Mouse (Mus musculus) myocyte (in vitro differentiated cells): ENCODE results near the gene Nudt7. TPM values are rescaled to one million over a fixed set of nuclear protein-coding genes. Genes with fewer than 3 reads are reported as not detected.

Experiments
- H3K27me3 ChIP-seq: one replicate; pipeline ENCODE4 v1.6.1; 2011; ENCODE audit not compliant: control insufficient read depth, insufficient read depth, insufficient read length
- H3K36me3 ChIP-seq: one replicate; pipeline ENCODE4 v1.6.1; 2011; ENCODE audit not compliant: control insufficient read depth, insufficient read depth
- H3K4me2 ChIP-seq: one replicate; pipeline ENCODE4 v1.6.1; 2011; ENCODE audit warnings: low read depth, control low read depth
- H3K4me3 ChIP-seq: one replicate; pipeline ENCODE4 v1.5.1; 2011; ENCODE audit warnings: mild to moderate bottlenecking, control low read depth, moderate library complexity
- H3K79me2 ChIP-seq: one replicate; pipeline ENCODE4 v1.6.1; 2011; ENCODE audit not compliant: control insufficient read depth, insufficient read depth
- H3ac ChIP-seq: one replicate; pipeline ENCODE4 v1.6.1; 2011; ENCODE audit not compliant: control insufficient read depth, insufficient read length
- CEBPB ChIP-seq: IDR thresholded peaks from 2 replicates; pipeline ENCODE4 v1.6.1; 2011; ENCODE audit warnings: mild to moderate bottlenecking, moderate library complexity; ENCODE audit not compliant: poor library complexity, insufficient read depth, severe bottlenecking
- E2F4 ChIP-seq: IDR thresholded peaks from one replicate; pipeline ENCODE4 v1.6.1; 2011; ENCODE audit warnings: mild to moderate bottlenecking, control low read depth, moderate library complexity; ENCODE audit not compliant: insufficient read depth
- MAX ChIP-seq: IDR thresholded peaks from one replicate; pipeline ENCODE4 v1.6.1; 2011; ENCODE audit warnings: low read depth, mild to moderate bottlenecking, control low read depth
- MYOD1 ChIP-seq, 3 experiments: IDR thresholded peaks; one replicate each; pipeline ENCODE4 v1.6.1; 2011; ENCODE audit warnings: control low read depth in 2 of 3, low read depth in 2 of 3, mild to moderate bottlenecking in 2 of 3, moderate library complexity in 1 of 3; ENCODE audit not compliant: insufficient read length in 2 of 3, control insufficient read depth in 1 of 3
- MYOG ChIP-seq, 3 experiments: IDR thresholded peaks; one replicate each; pipeline ENCODE4 v1.6.1; 2011; ENCODE audit warnings: control low read depth in 2 of 3, low read depth in 2 of 3, mild to moderate bottlenecking in 2 of 3; ENCODE audit not compliant: insufficient read length in 2 of 3, control insufficient read depth in 1 of 3, insufficient read depth in 1 of 3
- POLR2A ChIP-seq: IDR thresholded peaks from one replicate; pipeline ENCODE4 v1.6.1; 2011; ENCODE audit warnings: low read depth, mild to moderate bottlenecking, control low read depth, moderate library complexity; ENCODE audit not compliant: insufficient read length
- POLR2AphosphoS2 ChIP-seq: IDR thresholded peaks from one replicate; pipeline ENCODE4 v1.6.1; 2011; ENCODE audit warnings: low read depth, control low read depth; ENCODE audit not compliant: insufficient read length
- REST ChIP-seq: IDR thresholded peaks from one replicate; pipeline ENCODE4 v1.6.1; 2011; ENCODE audit warnings: mild to moderate bottlenecking, control low read depth, moderate library complexity; ENCODE audit not compliant: insufficient read depth, insufficient read length
- SRF ChIP-seq: IDR thresholded peaks from one replicate; pipeline ENCODE4 v1.6.1; 2011; ENCODE audit warnings: low read depth; ENCODE audit not compliant: control insufficient read depth, insufficient read length
- TCF12 ChIP-seq: IDR thresholded peaks from one replicate; pipeline ENCODE4 v1.6.1; 2011; ENCODE audit warnings: mild to moderate bottlenecking, control low read depth; ENCODE audit not compliant: poor library complexity, insufficient read depth, severe bottlenecking
- TCF3 ChIP-seq: IDR thresholded peaks from one replicate; pipeline ENCODE4 v1.6.1; 2011; ENCODE audit warnings: low read depth, control low read depth; ENCODE audit not compliant: insufficient read length
- USF1 ChIP-seq: IDR thresholded peaks from one replicate; pipeline ENCODE4 v1.6.1; 2011; ENCODE audit warnings: low read depth, mild to moderate bottlenecking, control low read depth, moderate library complexity
- polyA plus RNA-seq: library from polyadenylated mRNA; unstranded; fragments of >200 nt; fragmentation: generic; extraction: Trizol; gene quantifications from one replicate; pipeline ENCODE4 v1.2.1, GENCODE M21; 2012; ENCODE audit warnings: missing spikeins

Nudt7 gene
- polyA plus RNA-seq, 1 experiment, result not detected

DNA sequence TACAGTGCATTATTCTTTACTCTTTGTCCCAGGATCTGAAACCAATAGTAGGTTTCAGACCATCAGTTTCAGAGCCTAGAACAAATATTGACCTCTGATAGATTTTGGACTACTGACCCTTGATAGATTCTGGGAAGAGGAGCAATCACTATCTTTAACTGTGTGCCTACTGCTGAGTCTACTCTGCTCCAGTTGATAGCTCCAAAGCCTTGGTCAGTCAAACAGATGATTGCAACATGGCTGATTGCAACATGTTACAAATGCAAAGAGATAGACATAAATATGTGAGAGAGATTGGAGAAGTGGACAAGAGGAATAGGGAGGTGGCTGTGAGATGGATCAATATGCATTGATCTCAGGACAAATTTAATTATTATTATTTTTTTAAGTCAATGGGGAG, 15.9 kb upstream of the Nudt7 start:
- Histone ChIP-seq H3K27me3 (no peaks in the 10 kb centered on the region), H3K36me3 (no peaks in the 10 kb centered on the region)
- TF ChIP-seq TCF12 (no peak), TCF3 (no peak), SRF (no peak), CEBPB (no peak), REST (no peak), E2F4 (no peak), USF1 (no peak), POLR2AphosphoS2 (no peak)

DNA sequence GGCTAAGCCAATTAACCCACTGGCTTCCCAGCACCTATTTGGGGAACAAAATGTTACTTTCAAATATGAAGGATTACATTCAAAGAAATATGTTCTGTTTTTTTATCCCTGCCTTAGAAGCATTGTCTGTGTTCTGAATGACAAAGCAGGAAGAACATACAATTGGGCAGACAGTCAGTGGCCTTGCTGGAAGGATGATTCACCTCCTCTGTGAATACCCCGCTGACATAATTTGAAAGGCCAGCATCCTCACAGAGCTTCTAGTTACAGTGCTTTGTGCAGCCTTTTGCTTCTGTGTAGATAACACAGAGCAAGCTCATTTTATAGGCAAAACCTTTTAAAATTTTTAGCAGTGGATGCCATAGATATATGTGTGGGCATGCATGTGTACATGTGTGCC, 11.6 kb upstream of the Nudt7 start:
- no peaks in the 10 kb centered on the region for H3K79me2 ChIP-seq
- no peak for TF ChIP-seq TCF3
- no peak overlapping the region for H3K4me3 ChIP-seq
- H3K27me3 ChIP-seq, result no peaks in the 10 kb centered on the region
- H3K4me2 ChIP-seq, result no peak overlapping the region
- no peaks in the 10 kb centered on the region for H3K36me3 ChIP-seq
- H3ac ChIP-seq, result no peak overlapping the region

More for the DNA sequence above, 15.9 kb upstream of the Nudt7 start:
- no peak overlapping the region for H3K4me3 ChIP-seq
- H3K79me2 ChIP-seq, result no peaks in the 10 kb centered on the region
- H3K4me2 ChIP-seq, result no peak overlapping the region
- H3ac ChIP-seq, result no peak overlapping the region

DNA sequence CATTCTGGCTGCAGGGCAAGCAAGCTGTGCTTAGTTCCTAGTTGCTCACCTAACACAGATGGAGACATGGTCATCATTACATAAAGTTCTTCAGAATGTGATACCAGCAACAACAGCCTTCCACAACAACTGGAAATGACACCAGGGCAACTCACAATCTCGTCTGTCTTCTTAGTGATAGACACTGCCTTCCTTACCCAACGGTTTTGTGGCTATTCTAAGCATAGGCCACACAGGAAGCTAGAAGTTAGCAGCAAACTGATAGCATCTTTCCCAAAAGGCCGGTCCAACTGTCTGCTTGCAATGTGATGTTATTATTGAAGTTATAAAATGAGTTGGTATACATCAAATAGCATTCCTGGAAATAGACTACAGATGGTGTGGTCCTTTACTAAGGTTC, 9.7 kb upstream of the Nudt7 start:
- Histone ChIP-seq H3K36me3 (no peaks in the 10 kb centered on the region), H3K4me2 (no peak overlapping the region), H3K79me2 (no peaks in the 10 kb centered on the region), H3K4me3 (no peak overlapping the region), H3K27me3 (no peaks in the 10 kb centered on the region), H3ac (no peak overlapping the region)
- TF ChIP-seq MYOD1 (IDR thresholded peaks at IDR 0.05; ENCODE audit: control insufficient read depth in 1 of 3, insufficient read length in 2 of 3, low read depth in 2 of 3) (no peak), MYOG (IDR thresholded peaks at IDR 0.05; ENCODE audit: control insufficient read depth in 1 of 3, insufficient read depth in 1 of 3, insufficient read length in 2 of 3, low read depth in 2 of 3) (no peak), SRF (no peak), E2F4 (no peak), REST (no peak), CEBPB (no peak), MAX (no peak), POLR2A (no peak), USF1 (no peak), POLR2AphosphoS2 (no peak), TCF12 (no peak), TCF3 (no peak)

DNA sequence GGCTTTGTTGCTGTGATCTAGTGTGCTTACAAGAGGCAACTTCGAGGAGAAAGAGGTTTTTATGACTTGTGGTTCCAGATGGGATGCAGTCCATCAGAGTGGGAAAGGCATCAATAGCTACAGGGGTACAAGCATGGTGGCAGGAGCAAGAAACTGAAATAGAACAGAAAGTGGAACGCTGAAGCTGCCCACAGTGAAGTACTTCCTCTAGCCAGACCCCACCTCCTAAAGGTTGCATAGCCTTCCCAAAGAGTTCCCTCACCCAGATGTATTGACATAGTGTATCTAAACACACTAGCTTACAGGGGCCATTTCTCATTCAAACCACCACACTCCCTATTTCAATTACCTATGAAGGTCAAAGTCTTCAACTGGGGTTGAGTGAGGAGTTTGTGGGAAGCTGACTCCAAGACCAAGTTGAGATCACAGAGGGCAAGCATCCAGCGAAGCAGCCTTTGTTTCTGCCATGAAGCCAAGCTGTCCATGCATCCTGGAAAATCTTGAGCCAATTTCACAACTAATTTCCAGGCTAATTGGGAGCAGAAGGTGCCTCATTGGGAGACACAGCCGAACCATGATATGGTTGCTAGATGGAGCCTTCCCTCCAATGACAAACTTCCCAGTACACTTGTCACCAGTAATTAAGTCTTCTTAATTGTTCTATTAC, 9.1 kb upstream of the Nudt7 start:
- no peak overlapping the region for H3K4me3 ChIP-seq
- TF ChIP-seq TCF3, result no peak
- no peak for TF ChIP-seq MYOD1 (IDR thresholded peaks at IDR 0.05; ENCODE audit: control insufficient read depth in 1 of 3, insufficient read length in 2 of 3, low read depth in 2 of 3)
- no peak for TF ChIP-seq MYOG (IDR thresholded peaks at IDR 0.05; ENCODE audit: control insufficient read depth in 1 of 3, insufficient read depth in 1 of 3, insufficient read length in 2 of 3, low read depth in 2 of 3)
- H3ac ChIP-seq, result no peak overlapping the region
- no peaks in the 10 kb centered on the region for H3K27me3 ChIP-seq
- no peak overlapping the region for H3K4me2 ChIP-seq
- no peaks in the 10 kb centered on the region for H3K79me2 ChIP-seq
- H3K36me3 ChIP-seq, result no peaks in the 10 kb centered on the region

- Histone ChIP-seq H3K27me3 (no peaks in the 10 kb centered on the region), H3K36me3 (no peaks in the 10 kb centered on the region), H3K4me3 (no peak overlapping the region), H3K79me2 (no peaks in the 10 kb centered on the region), H3K4me2 (no peak overlapping the region), H3ac (no peak overlapping the region)
- TF ChIP-seq USF1 (no peak), TCF12 (no peak), E2F4 (no peak), CEBPB (no peak), MYOG (IDR thresholded peaks at IDR 0.05; ENCODE audit: control insufficient read depth in 1 of 3, insufficient read depth in 1 of 3, insufficient read length in 2 of 3, low read depth in 2 of 3) (no peak), POLR2AphosphoS2 (no peak), MAX (no peak)
Measured at GRCm38 (mm10) chr8:114130838-114131237, 2.5 kb upstream of the Nudt7 start.

- no peak overlapping the region for H3K4me2 ChIP-seq
- no peak overlapping the region for H3ac ChIP-seq
- H3K36me3 ChIP-seq, result no peaks in the 10 kb centered on the region
- H3K79me2 ChIP-seq, result no peaks in the 10 kb centered on the region
- no peak overlapping the region for H3K4me3 ChIP-seq
- no peak for TF ChIP-seq MAX
- TF ChIP-seq USF1, result no peak
- TF ChIP-seq MYOD1 (IDR thresholded peaks at IDR 0.05; ENCODE audit: control insufficient read depth in 1 of 3, insufficient read length in 2 of 3, low read depth in 2 of 3), result no peak
- TF ChIP-seq POLR2AphosphoS2, result no peak
- TF ChIP-seq MYOG (IDR thresholded peaks at IDR 0.05; ENCODE audit: control insufficient read depth in 1 of 3, insufficient read depth in 1 of 3, insufficient read length in 2 of 3, low read depth in 2 of 3), result no peak
- TF ChIP-seq POLR2A, result no peak
- TF ChIP-seq CEBPB, result no peak
- TF ChIP-seq REST, result no peak
- no peak for TF ChIP-seq TCF12
- no peak for TF ChIP-seq TCF3
- no peak for TF ChIP-seq E2F4
- no peak for TF ChIP-seq SRF
- no peaks in the 10 kb centered on the region for H3K27me3 ChIP-seq
Measured at GRCm38 (mm10) chr8:114131421-114131820, 1.9 kb upstream of the Nudt7 start.
